Mouse (Mus musculus) ES-Bruce4 (cell line): Measurements from ENCODE around the gene Bcar1.

ENCODE experiments used
- CTCF ChIP-seq: IDR thresholded peaks from one replicate; pipeline ENCODE4 v1.8.1; 2011; ENCODE audit warnings: low read depth, low read length
- EP300 ChIP-seq: IDR thresholded peaks from 2 replicates; pipeline ENCODE4 v1.6.1; 2011; ENCODE audit warnings: low read depth, low read length; ENCODE audit not compliant: insufficient read depth
- POLR2A ChIP-seq: IDR thresholded peaks from one replicate; pipeline ENCODE4 v1.8.1; 2011; ENCODE audit warnings: low read length; ENCODE audit not compliant: insufficient read depth

DNA sequence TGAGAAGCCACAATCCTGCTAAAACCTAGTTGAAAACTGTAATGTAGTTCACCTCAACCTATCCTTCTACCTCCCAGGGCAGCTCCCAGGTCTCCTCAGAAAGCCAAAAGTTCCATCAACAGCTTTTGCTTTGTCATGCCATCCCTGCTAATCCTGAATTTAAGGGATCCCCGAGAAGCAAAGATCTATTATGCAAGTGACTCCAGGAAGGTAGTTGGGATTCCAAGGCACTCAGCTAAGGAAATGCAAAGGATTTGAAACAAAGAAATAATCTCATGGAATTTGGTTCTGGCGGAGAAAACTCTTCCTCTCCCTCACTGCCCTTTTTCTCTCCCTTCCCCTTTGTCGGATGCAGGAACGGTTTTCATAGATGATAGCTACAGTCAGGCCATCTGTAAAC is 45.6 kb upstream of the Bcar1 start:
- TF ChIP-seq EP300 = no peak
- TF ChIP-seq CTCF = no peak
- no peak for TF ChIP-seq POLR2A
